Mouse (Mus musculus) megakaryocyte, embryonic 14.5 days (primary cell): ENCODE data around the gene Unc13a. TPM values are rescaled to one million over a fixed set of nuclear protein-coding genes. Genes with fewer than 3 reads are reported as not detected.

Source experiments
- H3K27me3 ChIP-seq: replicated peaks from 2 replicates; pipeline ENCODE3; 2012; ENCODE audit warnings: inconsistent platforms
- H3K36me3 ChIP-seq: replicated peaks from 2 replicates; pipeline ENCODE3; 2012; ENCODE audit warnings: low read length, inconsistent platforms, mixed read lengths
- H3K4me1 ChIP-seq: 2 replicates; pipeline ENCODE4 v1.6.1; 2012; ENCODE audit warnings: inconsistent platforms
- H3K4me3 ChIP-seq: replicated peaks from 2 replicates; pipeline ENCODE3; 2012; ENCODE audit warnings: moderate library complexity, mild to moderate bottlenecking, inconsistent platforms
- H3K9me3 ChIP-seq: 2 replicates; pipeline ENCODE4 v1.6.1; 2012; ENCODE audit warnings: inconsistent platforms
- FLI1 ChIP-seq: IDR thresholded peaks from 2 replicates; pipeline ENCODE4 v1.6.1; 2012; ENCODE audit warnings: low read length, inconsistent platforms, mixed read lengths
- GATA1 ChIP-seq: IDR thresholded peaks from 3 replicates; pipeline ENCODE4 v1.6.1; 2012; ENCODE audit warnings: mixed read lengths, low read length, inconsistent platforms, borderline replicate concordance
- polyA plus RNA-seq: library from polyadenylated mRNA; stranded (reverse); fragments of >175 nt; gene quantifications from 2 replicates; pipeline ENCODE4 v1.2.3, GENCODE M21; 2012; ENCODE audit warnings: low replicate concordance; ENCODE audit not compliant: insufficient read depth

The Unc13a gene
- polyA plus RNA-seq, 1 experiment: 8.9 TPM

DNA sequence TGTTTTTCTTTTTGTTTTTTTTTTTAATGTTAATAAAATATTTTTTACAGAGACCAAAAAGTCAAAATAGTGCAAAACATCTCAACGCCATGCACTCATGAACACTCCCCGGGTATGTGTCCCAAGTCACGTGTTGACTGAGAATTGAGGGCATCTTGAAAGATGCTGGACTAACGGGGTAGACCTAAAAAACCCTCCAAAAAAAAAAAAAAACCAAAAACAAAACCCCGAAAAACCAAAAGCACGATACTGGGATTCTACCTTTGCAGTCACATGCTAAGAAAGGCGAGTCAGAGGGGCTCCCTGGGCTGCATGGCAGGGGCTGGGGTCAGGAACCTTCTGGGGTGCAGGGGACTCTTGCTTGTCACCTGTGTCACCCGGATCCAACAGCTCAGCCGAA lies 44.8 kb downstream of the Unc13a start:
- peaks cover 61% of the 10 kb centered on the region for H3K4me1 ChIP-seq
- TF ChIP-seq GATA1 (no peak), FLI1 (no peak)
- H3K4me3 ChIP-seq: no peak overlapping the region
- H3K36me3 ChIP-seq: peaks cover 56% of the 10 kb centered on the region
- H3K27me3 ChIP-seq: no peaks in the 10 kb centered on the region
- peaks cover 20% of the 10 kb centered on the region for H3K9me3 ChIP-seq

DNA sequence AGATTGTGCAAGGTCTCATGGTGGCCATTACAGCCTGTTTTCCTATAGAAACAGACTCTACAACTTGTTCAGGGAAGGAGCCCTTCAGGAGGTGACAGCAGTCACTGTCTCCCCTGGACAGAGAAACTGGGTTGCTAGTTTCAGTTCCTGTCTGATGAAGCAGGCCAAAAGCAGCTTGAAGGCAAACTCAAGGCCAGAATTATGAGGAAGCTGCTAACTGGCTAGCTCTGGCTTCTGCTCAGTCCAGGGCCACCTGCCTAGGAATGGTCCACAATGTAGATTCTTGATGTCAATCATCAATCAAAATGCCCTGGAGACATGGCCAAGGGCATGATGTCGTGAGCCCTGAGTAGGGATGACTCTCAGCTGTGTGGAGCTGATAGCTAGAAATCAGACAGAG lies 46.5 kb downstream of the Unc13a start:
- no peak for TF ChIP-seq FLI1
- no peak for TF ChIP-seq GATA1
- Histone ChIP-seq H3K27me3 (no peaks in the 10 kb centered on the region), H3K36me3 (peaks cover 68% of the 10 kb centered on the region), H3K9me3 (peaks cover 24% of the 10 kb centered on the region), H3K4me3 (no peak overlapping the region), H3K4me1 (peaks cover 48% of the 10 kb centered on the region)

DNA sequence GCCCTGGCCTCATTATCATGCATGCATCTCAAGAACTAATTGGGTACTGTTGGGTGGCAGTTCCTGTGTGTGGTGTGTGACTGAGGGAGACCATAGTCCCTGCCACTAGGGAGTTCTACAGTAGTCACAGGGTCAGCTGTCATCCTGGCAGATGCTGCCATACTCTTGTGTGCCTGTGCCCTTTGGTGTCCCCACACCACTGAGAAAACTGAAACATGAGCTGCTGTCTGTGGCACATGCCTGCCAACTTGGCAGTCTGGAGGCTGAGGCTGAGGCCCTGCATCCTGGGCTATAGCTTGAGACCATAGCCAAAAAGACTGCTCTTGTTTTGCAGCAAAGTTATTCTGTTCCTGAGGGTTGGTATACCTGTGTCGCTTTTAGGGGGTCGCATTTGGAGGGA lies 51.8 kb downstream of the Unc13a start:
- Histone ChIP-seq H3K9me3 (peaks cover 24% of the 10 kb centered on the region), H3K4me3 (no peak overlapping the region), H3K27me3 (no peaks in the 10 kb centered on the region), H3K36me3 (peaks cover 94% of the 10 kb centered on the region), H3K4me1 (peaks cover 10% of the 10 kb centered on the region)
- TF ChIP-seq GATA1 (no peak), FLI1 (no peak)

DNA sequence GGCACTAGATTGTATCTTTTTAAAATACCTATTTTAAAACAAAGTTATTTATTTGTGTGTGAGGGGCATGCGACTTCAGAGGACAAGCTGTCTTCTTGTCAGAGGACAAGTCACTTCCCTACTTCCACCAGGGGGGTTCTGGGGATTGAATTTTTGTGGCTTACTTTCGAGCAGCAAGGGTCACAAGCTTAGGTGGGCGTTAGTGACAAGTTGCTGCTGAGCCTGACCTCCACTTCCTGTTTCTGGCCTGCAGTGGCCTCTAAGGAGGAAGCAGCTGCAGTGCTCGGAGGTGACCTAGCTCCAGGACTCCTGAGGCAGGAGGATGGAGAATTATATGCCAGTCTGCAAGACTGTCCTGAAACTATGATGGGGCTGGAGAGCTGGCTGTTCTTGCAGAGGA lies 58.1 kb downstream of the Unc13a start:
- Histone ChIP-seq H3K4me3 (peak overlapping the region; percentile 62), H3K27me3 (no peaks in the 10 kb centered on the region), H3K36me3 (peaks cover 56% of the 10 kb centered on the region), H3K4me1 (peaks cover 46% of the 10 kb centered on the region), H3K9me3 (no peaks in the 10 kb centered on the region)
- TF ChIP-seq FLI1 (no peak), GATA1 (no peak)

DNA sequence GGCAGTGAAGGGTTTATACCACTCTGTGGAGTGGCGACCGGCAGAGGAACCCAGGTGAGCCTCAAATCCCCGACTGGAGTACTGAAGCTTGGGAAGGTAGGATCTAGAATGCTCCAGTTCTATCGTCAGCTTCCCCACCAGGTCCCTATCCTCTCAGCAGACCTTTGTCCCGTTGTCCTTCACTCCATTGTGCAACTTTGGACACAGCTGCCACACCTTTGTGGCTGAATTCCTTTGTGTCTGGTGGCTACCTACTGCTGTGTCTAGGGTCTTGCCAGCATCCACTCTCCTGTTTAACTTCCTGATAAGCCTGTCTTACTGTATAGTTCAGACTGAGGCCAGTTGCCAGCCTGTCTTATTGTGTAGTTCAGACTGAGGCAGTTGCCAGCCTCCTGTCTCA lies 59.4 kb downstream of the Unc13a start:
- Histone ChIP-seq H3K36me3 (peaks cover 51% of the 10 kb centered on the region), H3K9me3 (no peaks in the 10 kb centered on the region), H3K27me3 (no peaks in the 10 kb centered on the region), H3K4me1 (peaks cover 49% of the 10 kb centered on the region), H3K4me3 (peak overlapping the region; percentile 95)
- TF ChIP-seq FLI1 (no peak), GATA1 (no peak)

DNA sequence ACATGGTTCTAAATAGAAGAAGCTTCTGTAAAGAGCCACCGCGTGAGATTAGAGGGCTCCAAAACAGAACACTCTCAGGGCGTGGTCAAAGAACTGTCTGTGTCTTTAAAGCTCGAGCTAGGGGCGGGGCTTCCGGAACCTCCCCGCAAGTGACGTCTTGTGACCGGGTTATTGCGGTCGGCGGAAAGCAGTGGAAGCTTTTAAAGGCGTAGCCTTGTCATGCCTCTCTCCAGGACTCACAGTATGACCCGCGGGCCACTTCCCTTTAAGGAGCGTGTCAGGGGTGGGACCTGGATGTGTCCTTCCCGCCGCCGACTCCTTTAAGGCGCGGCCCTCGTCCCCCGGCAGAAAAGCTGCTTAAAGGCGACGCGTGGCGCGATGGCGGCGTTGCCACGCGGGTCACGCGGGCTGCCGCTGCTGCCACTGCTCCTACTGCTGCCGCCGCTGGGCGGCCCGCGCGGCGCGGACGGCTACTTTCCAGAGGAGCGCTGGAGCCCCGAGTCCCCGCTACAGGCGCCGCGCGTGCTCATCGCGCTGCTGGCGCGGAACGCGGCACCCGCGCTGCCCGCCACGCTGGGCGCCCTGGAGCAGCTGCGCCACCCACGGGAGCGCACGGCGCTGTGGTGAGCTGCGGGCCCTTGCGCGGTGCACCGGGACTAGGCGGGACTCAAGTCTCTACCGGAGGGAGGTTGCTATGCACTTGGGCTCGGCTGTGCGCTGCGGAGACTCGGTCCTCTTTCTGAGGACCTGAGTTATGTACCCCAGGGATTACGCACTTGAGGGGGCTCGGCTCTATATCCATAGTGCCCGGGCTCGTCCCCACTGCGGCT lies 60.5 kb downstream of the Unc13a start, which contains the start of gene Colgalt1:
Gene Colgalt1, plus strand, starts transcription at position 177 of the 830 bp plus-strand sequence.
- H3K4me3 ChIP-seq: peak within 1 kb of the TSS; percentile 95
- TF ChIP-seq FLI1 (no peak), GATA1 (no peak)
- peaks cover 53% of the 10 kb centered on the region for H3K36me3 ChIP-seq
- H3K27me3 ChIP-seq: no peaks in the 10 kb centered on the region
- H3K4me1 ChIP-seq: peaks cover 49% of the 10 kb centered on the region
- no peaks in the 10 kb centered on the region for H3K9me3 ChIP-seq

DNA sequence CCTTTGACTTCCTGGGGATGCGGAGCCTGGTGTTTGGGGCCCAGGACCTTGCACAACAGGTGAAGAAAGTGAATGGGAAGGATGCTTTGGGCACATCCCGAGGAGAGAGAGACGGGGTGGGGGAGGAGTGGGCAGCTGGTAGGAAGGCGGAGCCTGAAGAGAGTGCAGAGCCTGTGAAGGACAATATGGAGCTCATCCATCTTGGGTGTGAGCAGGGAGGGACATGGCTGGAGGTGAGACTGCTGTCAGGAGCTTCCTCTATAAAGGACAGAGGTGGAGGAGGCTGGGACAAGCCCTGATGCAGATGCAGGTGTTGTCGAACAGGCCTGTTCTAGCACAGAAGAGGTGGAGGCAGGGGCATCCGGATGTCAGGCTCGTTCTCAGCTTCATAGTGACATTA lies 67.5 kb downstream of the Unc13a start:
- H3K36me3 ChIP-seq: peaks cover 81% of the 10 kb centered on the region
- peaks cover 10% of the 10 kb centered on the region for H3K4me1 ChIP-seq
- no peak for TF ChIP-seq FLI1
- no peak for TF ChIP-seq GATA1
- no peaks in the 10 kb centered on the region for H3K9me3 ChIP-seq
- no peak overlapping the region for H3K4me3 ChIP-seq
- H3K27me3 ChIP-seq: peaks cover 8% of the 10 kb centered on the region

DNA sequence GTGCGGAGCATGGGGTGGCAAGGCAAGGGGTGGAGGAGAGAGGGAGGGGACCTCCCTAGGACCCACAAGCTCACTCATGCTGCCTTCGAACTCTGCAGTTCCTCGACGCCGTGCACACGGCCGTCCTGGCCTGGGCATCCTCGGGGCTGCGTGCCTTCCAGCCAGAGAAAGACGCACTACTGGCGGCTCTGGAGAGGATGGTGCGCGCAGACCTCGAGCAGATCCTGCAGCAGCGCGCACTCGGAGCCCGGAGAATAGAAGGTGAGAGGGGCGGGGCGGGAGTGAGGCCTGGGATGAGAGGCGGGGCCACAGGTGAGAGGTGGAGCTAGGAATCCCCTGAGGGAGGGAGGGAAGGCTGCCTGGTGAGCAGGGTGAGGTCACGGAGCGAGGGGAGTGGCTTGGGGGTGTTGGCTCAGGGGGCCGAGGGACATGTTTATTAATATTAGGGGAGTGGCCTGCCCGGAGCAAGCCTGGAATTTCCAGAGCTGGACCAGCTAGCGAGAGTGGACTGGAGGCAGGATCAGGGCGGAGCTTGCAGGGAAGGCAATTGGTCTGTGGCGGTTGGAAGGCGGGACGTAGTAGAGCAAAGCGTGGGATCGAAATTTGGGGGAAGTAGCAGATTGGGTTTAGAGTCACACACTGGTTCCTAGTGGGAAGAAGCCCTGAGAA lies 68.8 kb downstream of the Unc13a start:
- Histone ChIP-seq H3K36me3 (peaks cover 87% of the 10 kb centered on the region), H3K4me1 (peaks cover 7% of the 10 kb centered on the region; the same call in 1 of the 2 replicates), H3K4me3 (peak overlapping the region; percentile 23), H3K9me3 (no peaks in the 10 kb centered on the region), H3K27me3 (peaks cover 8% of the 10 kb centered on the region)
- TF ChIP-seq FLI1 (no peak), GATA1 (no peak)

DNA sequence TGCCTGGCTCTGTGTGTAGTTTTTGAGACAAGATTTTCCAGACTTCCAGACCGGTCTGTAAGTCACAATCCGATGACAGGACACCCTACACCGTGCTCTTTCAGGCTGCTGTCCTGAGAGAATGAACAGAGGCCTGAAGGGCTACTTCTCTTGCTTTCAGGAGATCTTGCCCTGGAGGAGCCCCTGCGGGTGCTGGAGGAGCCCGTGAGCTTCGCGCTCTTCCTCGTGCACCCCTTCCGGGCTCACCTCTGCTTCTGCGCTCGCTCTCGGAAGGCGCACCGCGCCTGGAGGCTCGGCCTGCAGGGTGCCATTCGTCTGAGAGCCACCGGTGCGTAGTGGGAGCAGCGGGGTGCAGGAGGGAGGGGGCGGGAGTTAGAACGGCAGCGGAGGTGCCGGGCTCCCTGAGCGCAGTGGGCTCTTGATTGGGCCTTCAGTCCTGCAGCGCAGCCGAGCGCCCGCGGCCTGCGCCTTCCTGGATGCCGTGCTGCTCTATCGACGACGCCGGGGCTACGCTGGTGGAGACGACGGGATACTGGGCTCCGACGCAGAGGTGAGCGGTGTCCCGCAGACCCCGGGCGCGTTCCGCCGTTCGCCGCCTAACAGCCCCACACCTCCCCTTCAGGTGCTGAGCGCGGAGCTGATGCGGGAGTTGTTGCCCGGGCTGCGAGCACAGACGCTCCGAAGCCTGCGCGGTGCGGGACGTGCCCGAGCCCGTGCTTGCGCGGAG lies 69.5 kb downstream of the Unc13a start:
- Histone ChIP-seq H3K36me3 (peaks cover 89% of the 10 kb centered on the region), H3K4me1 (peaks cover 8% of the 10 kb centered on the region; the same call in 1 of the 2 replicates), H3K9me3 (no peaks in the 10 kb centered on the region), H3K27me3 (peaks cover 8% of the 10 kb centered on the region), H3K4me3 (peak overlapping the region; percentile 23)
- TF ChIP-seq FLI1 (no peak), GATA1 (no peak)

DNA sequence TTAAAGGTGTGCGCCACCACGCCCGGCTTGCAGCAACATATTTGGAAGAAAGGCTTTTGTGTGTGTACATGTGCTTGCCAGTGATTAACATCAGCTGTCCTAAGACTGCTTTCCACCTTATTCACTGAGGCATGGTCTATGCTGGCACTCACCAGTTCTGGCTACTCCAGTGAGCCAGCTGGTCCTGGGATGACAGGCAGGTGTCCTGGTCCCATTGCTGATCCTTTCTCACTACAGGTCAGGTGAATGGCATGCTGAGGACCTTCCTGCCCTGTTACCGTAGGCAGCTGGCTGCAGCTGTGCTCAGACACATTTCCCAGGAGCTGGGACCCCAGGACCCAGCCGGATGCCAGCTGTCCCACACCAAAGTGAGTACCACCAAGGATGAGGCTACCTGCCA lies 72.7 kb downstream of the Unc13a start:
- Histone ChIP-seq H3K36me3 (peaks cover 88% of the 10 kb centered on the region), H3K4me3 (no peak overlapping the region), H3K4me1 (peaks cover 39% of the 10 kb centered on the region)

More for the DNA sequence above, 72.7 kb downstream of the Unc13a start:
- Histone ChIP-seq H3K27me3 (peaks cover 8% of the 10 kb centered on the region), H3K9me3 (no peaks in the 10 kb centered on the region)
- TF ChIP-seq GATA1 (no peak), FLI1 (no peak)
